11 mouse cellular contexts compared by ENCODE assay signal in the genomic region with DNA sequence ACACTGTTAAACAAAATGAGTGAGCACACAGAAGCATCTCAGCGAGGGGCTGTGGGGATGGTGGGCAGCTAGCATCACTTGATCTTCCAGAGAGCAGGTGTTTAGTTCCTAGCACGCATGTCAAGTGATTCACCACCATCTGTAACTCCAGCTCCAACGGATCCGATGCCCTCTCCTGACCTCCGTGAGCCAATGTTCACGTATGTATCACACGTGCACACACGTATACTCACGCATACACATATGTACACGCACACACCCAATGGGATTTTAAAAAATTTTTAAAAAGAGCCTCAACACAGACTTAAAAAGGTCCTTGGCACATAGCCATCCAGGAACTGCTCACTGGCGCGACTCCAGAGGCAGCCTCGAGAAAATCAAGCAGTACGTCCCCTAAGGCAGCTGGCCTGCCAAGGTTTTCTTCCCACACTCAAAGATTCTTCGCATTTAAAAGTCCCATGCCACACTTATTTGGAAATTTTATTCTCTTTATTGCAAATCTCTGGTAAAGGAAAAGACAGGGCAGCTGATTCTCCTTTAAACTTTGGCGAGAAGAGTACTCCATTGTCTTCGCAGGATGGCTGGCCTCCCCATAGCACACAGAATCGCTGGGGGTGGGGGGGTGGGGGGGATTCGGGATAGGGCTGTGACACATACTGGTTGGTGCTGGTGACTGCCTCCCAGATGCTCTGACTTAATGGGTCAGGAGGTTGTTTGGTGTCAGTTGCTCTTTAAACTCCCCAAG. TPM values are rescaled to one million over a fixed set of nuclear protein-coding genes. Genes with fewer than 3 reads are reported as not detected.
DNase-seq lines count a peak whose midpoint lies in the region; ATAC-seq and TF ChIP-seq lines count a peak whose summit lies in the region.
"Had no signal": no experiment of that assay in that cellular context is flagged by ENCODE, and none has a peak within 500 bp of the region (broad histone marks: within the 10 kb centered on the region; RNA-seq: fewer than 3 reads in every experiment).

No protein-coding gene starts in this region.

- no peaks in the 10 kb centered on the region for H3K4me1 ChIP-seq in midbrain, embryonic 14.5 days (ENCODE audit: control insufficient read depth, insufficient read depth, low read length)
- 0 out of 2 replicates have a peak, but pooled peaks cover 5% of the 10 kb centered on the region for H3K4me1 ChIP-seq in midbrain, embryonic 16.5 days (ENCODE audit: control insufficient read depth, insufficient read depth, low read length)
- H3K4me1 ChIP-seq: megakaryocyte, embryonic 14.5 days had no signal

- H3K27me3 ChIP-seq in midbrain, embryonic 14.5 days (ENCODE audit: control insufficient read depth, insufficient read depth, low read length): no peaks in the 10 kb centered on the region
- H3K27me3 ChIP-seq in midbrain, embryonic 16.5 days (ENCODE audit: control insufficient read depth, insufficient read depth, low read depth, low read length): no peaks in the 10 kb centered on the region

- no peaks in the 10 kb centered on the region for H3K36me3 ChIP-seq in midbrain, embryonic 14.5 days (ENCODE audit: control insufficient read depth, insufficient read depth, low read length)
- no peaks in the 10 kb centered on the region for H3K36me3 ChIP-seq in midbrain, embryonic 16.5 days (ENCODE audit: control insufficient read depth, insufficient read depth, low read length)

- TF ChIP-seq CTCF in layer of hippocampus, adult 2 months (conservative IDR thresholded peaks at IDR 0.05): no peak

- H3K4me2 ChIP-seq in midbrain, embryonic 14.5 days (ENCODE audit: low read length): no peak overlapping the region
- H3K4me2 ChIP-seq in midbrain, embryonic 16.5 days (ENCODE audit: low read length): no peak overlapping the region

- no peak overlapping the region for H3K4me3 ChIP-seq in midbrain, embryonic 14.5 days (replicated peaks; ENCODE audit: low read depth, low read length)
- no peak overlapping the region for H3K4me3 ChIP-seq in midbrain, embryonic 16.5 days (ENCODE audit: low read depth, low read length)
- no peak overlapping the region for H3K4me3 ChIP-seq in layer of hippocampus, adult 2 months

- DNase-seq in gastrocnemius, postnatal 10 days: peak; percentile 34
- no peak for DNase-seq in gastrocnemius, adult 18-20 months (ENCODE audit: low spot score)
- peak; percentile 51 for DNase-seq in midbrain, embryonic 14.5 days
- DNase-seq in layer of hippocampus, adult 2 months (ENCODE audit: low spot score in 2 of 2): peak; percentile 32 to 45
- DNase-seq in right cerebral cortex, postnatal 14 days: peak; percentile 73
- DNase-seq in Muller cell, postnatal 12 days (ENCODE audit: inconsistent ontology term): no peak
- no peak for DNase-seq in c-Kit-positive CD71-positive TER-119-positive erythroid progenitor cells, embryonic 14.5 days (ENCODE audit: low spot score)

- ATAC-seq in midbrain, embryonic 14.5 days (ENCODE audit: low FRiP score, low TSS enrichment): no peak
- no peak for ATAC-seq in midbrain, embryonic 16.5 days

- WGBS in midbrain, embryonic 14.5 days: 72% methylated on average over 19 of the region's 19 CpGs
- 67% methylated on average over 19 of the region's 19 CpGs for WGBS in midbrain, embryonic 16.5 days

- no peaks in the 10 kb centered on the region for H3K9me3 ChIP-seq in midbrain, embryonic 14.5 days (ENCODE audit: control insufficient read depth, low read length)
- no peaks in the 10 kb centered on the region for H3K9me3 ChIP-seq in midbrain, embryonic 16.5 days (replicated peaks; ENCODE audit: control insufficient read depth, low read length, poor library complexity, severe bottlenecking)

- no peak overlapping the region for H3K27ac ChIP-seq in midbrain, embryonic 14.5 days (replicated peaks; ENCODE audit: low read depth, low read length)
- H3K27ac ChIP-seq in midbrain, embryonic 16.5 days (ENCODE audit: low read length): no peak overlapping the region
- H3K27ac ChIP-seq in layer of hippocampus, adult 2 months: no peak overlapping the region

- no peak overlapping the region for H3K9ac ChIP-seq in midbrain, embryonic 14.5 days (replicated peaks; ENCODE audit: low read length)
- no peak overlapping the region for H3K9ac ChIP-seq in midbrain, embryonic 16.5 days (ENCODE audit: low read depth, low read length)

RNA-seq across cellular contexts. Expression of a gene that starts 50.3 kb away (rescaled TPM):
- not detected for total RNA-seq in gastrocnemius, postnatal 10 days (2021)
- not detected for total RNA-seq in gastrocnemius, adult 18-20 months (2021)
- not detected in 2 replicates for polyA plus RNA-seq in midbrain, embryonic 14.5 days (2014; fragmentation: Nextera tagmentation; extraction: Ambion mirVana)
- polyA plus RNA-seq in midbrain, embryonic 16.5 days (2015; fragmentation: Nextera tagmentation; extraction: Ambion mirVana): not detected in 2 replicates
- total RNA-seq in layer of hippocampus, adult 2 months (2021): not detected
- polyA plus RNA-seq: heart, embryonic 14.5 days; spleen, adult 2 months had no signal

RNA-seq across cellular contexts. Expression of a gene that starts 54.1 kb away (rescaled TPM):
- 1 to 10 TPM; 2.6 to 2.8 TPM for total RNA-seq in gastrocnemius, postnatal 10 days (2021)
- total RNA-seq in gastrocnemius, adult 18-20 months (2021): 1 to 10 TPM in 1 of 2 experiments, under 1 TPM in 1; 0.71 to 1.5 TPM
- polyA plus RNA-seq in midbrain, embryonic 14.5 days (2014; fragmentation: Nextera tagmentation; extraction: Ambion mirVana): 5.6 and 5.9 TPM in 2 replicates
- 9.6 and 10.8 TPM in 2 replicates for polyA plus RNA-seq in midbrain, embryonic 16.5 days (2015; fragmentation: Nextera tagmentation; extraction: Ambion mirVana)
- 10 to 100 TPM; 90.4 to 92.0 TPM for total RNA-seq in layer of hippocampus, adult 2 months (2021)

Comparison
In these comparisons a context has a peak if more than half of its experiments do, and no peak if none do; other contexts are left out.
1. DNase-seq: peak in gastrocnemius, postnatal 10 days (single experiment), midbrain, embryonic 14.5 days (single experiment), layer of hippocampus, adult 2 months (2 of 2) and right cerebral cortex, postnatal 14 days (single experiment); none in gastrocnemius, adult 18-20 months (single experiment), Muller cell, postnatal 12 days (single experiment) and c-Kit-positive CD71-positive TER-119-positive erythroid progenitor cells, embryonic 14.5 days (single experiment).
2. RNA of a gene that starts 54.1 kb away (total RNA-seq): 90.4 to 92.0 TPM in layer of hippocampus, adult 2 months; 2.6 to 2.8 TPM in gastrocnemius, postnatal 10 days and 0.71 to 1.5 TPM in gastrocnemius, adult 18-20 months; every median in the first group is over 10 times any median in the second.